Mouse (Mus musculus) adrenal gland, adult (tissue): Measurements from ENCODE around the gene Max.

Experiments used
- DNase-seq, 2 experiments: peaks; one replicate each; pipeline ENCODE4 v3.0.0; 2022 to 2023; ENCODE audit warnings: low spot score in 1 of 2; ENCODE audit not compliant: inconsistent age in 2 of 2

Gene Max

GRCm38 (mm10) chr12:76924904-76925604 is 36.9 kb downstream of the Max start:
- DNase-seq, result no peak

GRCm38 (mm10) chr12:76923118-76923517 is 38.9 kb downstream of the Max start:
- no peak for DNase-seq

GRCm38 (mm10) chr12:76920990-76921389 is 41.0 kb downstream of the Max start:
- no peak for DNase-seq

GRCm38 (mm10) chr12:76920398-76920797 is 41.6 kb downstream of the Max start:
- DNase-seq, result peak in 1 of 2 experiments; percentile 48

GRCm38 (mm10) chr12:76918855-76919254 is 43.1 kb downstream of the Max start:
- no peak for DNase-seq

GRCm38 (mm10) chr12:76918113-76918512 is 43.9 kb downstream of the Max start:
- DNase-seq, result peak; percentile 21 to 70

GRCm38 (mm10) chr12:76916163-76916562 is 45.8 kb downstream of the Max start:
- DNase-seq, result no peak

GRCm38 (mm10) chr12:76912193-76912592 is 49.8 kb downstream of the Max start:
- DNase-seq, result no peak

GRCm38 (mm10) chr12:76911171-76911726 is 50.8 kb downstream of the Max start:
- DNase-seq, result no peak

GRCm38 (mm10) chr12:76910258-76910940 is 51.6 kb downstream of the Max start:
- DNase-seq, result no peak

GRCm38 (mm10) chr12:76909218-76909617 is 52.8 kb downstream of the Max start:
- DNase-seq, result no peak

GRCm38 (mm10) chr12:76906278-76906677 is 55.7 kb downstream of the Max start:
- no peak for DNase-seq

GRCm38 (mm10) chr12:76901508-76902294 is 60.3 kb downstream of the Max start:
- no peak for DNase-seq

- DNase-seq, result no peak
Observed at GRCm38 (mm10) chr12:76899261-76899975, 62.6 kb downstream of the Max start.

GRCm38 (mm10) chr12:76898141-76898540 is 63.9 kb downstream of the Max start:
- DNase-seq, result no peak

- no peak for DNase-seq
Observed at GRCm38 (mm10) chr12:76897006-76897405, 65.0 kb downstream of the Max start.

- no peak for DNase-seq
Observed at GRCm38 (mm10) chr12:76896566-76896965, 65.4 kb downstream of the Max start.

- no peak for DNase-seq
Observed at GRCm38 (mm10) chr12:76895777-76896176, 66.2 kb downstream of the Max start.

- DNase-seq, result no peak
Observed at GRCm38 (mm10) chr12:76894792-76895559, 67.0 kb downstream of the Max start.
